Mouse (Mus musculus) midbrain, embryonic 11.5 days (tissue): Measurements from ENCODE around the gene Pou4f1. TPM values are rescaled to one million over a fixed set of nuclear protein-coding genes. Genes with fewer than 3 reads are reported as not detected.

Experiments used
- ATAC-seq: fragments of 200-750 bp; cut with Nextera tagmentation; 2 replicates; pipeline ENCODE4 v1.8.0; 2017; ENCODE audit warnings: moderate TSS enrichment, moderate library complexity; ENCODE audit not compliant: low FRiP score
- DNase-seq: peaks from one replicate; pipeline ENCODE4 v3.0.0; 2015; ENCODE audit warnings: low spot score; ENCODE audit errors: missing footprints
- H3K27ac ChIP-seq: fragments of 300-500 bp; sonication (generic); 2 replicates; pipeline ENCODE4 v1.5.1; 2014; ENCODE audit warnings: low read depth, low read length
- H3K27me3 ChIP-seq: fragments of 300-500 bp; sonication (generic); 2 replicates; pipeline ENCODE4 v1.6.1; 2014; ENCODE audit warnings: mild to moderate bottlenecking, low read length, moderate library complexity, mixed read lengths; ENCODE audit not compliant: control insufficient read depth, insufficient read depth
- H3K36me3 ChIP-seq: fragments of 300-500 bp; sonication (generic); 2 replicates; pipeline ENCODE4 v1.6.1; 2014; ENCODE audit warnings: mild to moderate bottlenecking, low read length, moderate library complexity, mixed read lengths; ENCODE audit not compliant: control insufficient read depth, insufficient read depth
- H3K4me1 ChIP-seq: fragments of 300-500 bp; sonication (generic); 2 replicates; pipeline ENCODE4 v1.6.1; 2014; ENCODE audit warnings: low read length; ENCODE audit not compliant: control insufficient read depth, insufficient read depth
- H3K4me2 ChIP-seq: fragments of 300-500 bp; sonication (generic); 2 replicates; pipeline ENCODE4 v1.6.1; 2014; ENCODE audit warnings: mild to moderate bottlenecking, moderate library complexity
- H3K4me3 ChIP-seq: fragments of 300-500 bp; sonication (generic); 2 replicates; pipeline ENCODE4 v1.5.1; 2014; ENCODE audit warnings: low read depth, low read length
- H3K9ac ChIP-seq: fragments of 300-500 bp; sonication (generic); 2 replicates; pipeline ENCODE4 v1.6.1; 2014; ENCODE audit warnings: low read length
- H3K9me3 ChIP-seq: fragments of 300-500 bp; sonication (generic); 2 replicates; pipeline ENCODE4 v1.6.1; 2016; ENCODE audit warnings: low read length; ENCODE audit not compliant: control insufficient read depth
- WGBS: fragments of 180-500 bp; shearing (Covaris S2); extraction: QIAGEN DNeasy Blood & Tissue Kit; methylation state at CpG from one replicate; pipeline ENCODE4 v1.1.7; 2014; 5-methylcytosine and 5-hydroxymethylcytosine counted together
- polyA plus RNA-seq: library from polyadenylated mRNA; unstranded; fragments of >200 nt; fragmentation: Nextera tagmentation; extraction: Ambion mirVana; gene quantifications from 2 replicates; pipeline ENCODE4 v1.2.1, GENCODE M21; 2014

Pou4f1 gene
- polyA plus RNA-seq, 1 experiment from 2014 or later, result 46.9 TPM

- Histone ChIP-seq H3K27ac (no peak overlapping the region), H3K36me3 (no peaks in the 10 kb centered on the region), H3K4me1 (peaks cover 7% of the 10 kb centered on the region), H3K9me3 (no peaks in the 10 kb centered on the region), H3K4me3 (no peak overlapping the region), H3K27me3 (peaks cover 56% of the 10 kb centered on the region), H3K9ac (no peak overlapping the region), H3K4me2 (peak overlapping the region; percentile 57; the same call in 1 of the 2 replicates)
- peak; percentile 93 for DNase-seq
- ATAC-seq, result no peak
- under 1% methylated on average over 19 of the region's 19 CpGs for WGBS
These were observed 8.9 kb downstream of the Pou4f1 start for GRCm38 (mm10) chr14:104458728-104459512.

- Histone ChIP-seq H3K4me3 (no peak overlapping the region), H3K9ac (no peak overlapping the region), H3K4me1 (peaks cover 7% of the 10 kb centered on the region), H3K9me3 (no peaks in the 10 kb centered on the region), H3K27me3 (peaks cover 49% of the 10 kb centered on the region), H3K4me2 (no peak overlapping the region), H3K36me3 (no peaks in the 10 kb centered on the region), H3K27ac (0 out of 2 replicates have a peak overlapping the region, but pooled peaks have one; percentile 2)
- ATAC-seq (no peak), DNase-seq (peak; percentile 95)
- under 1% methylated on average over 20 of the region's 20 CpGs for WGBS
These were observed 9.7 kb downstream of the Pou4f1 start for GRCm38 (mm10) chr14:104457966-104458710.

DNA sequence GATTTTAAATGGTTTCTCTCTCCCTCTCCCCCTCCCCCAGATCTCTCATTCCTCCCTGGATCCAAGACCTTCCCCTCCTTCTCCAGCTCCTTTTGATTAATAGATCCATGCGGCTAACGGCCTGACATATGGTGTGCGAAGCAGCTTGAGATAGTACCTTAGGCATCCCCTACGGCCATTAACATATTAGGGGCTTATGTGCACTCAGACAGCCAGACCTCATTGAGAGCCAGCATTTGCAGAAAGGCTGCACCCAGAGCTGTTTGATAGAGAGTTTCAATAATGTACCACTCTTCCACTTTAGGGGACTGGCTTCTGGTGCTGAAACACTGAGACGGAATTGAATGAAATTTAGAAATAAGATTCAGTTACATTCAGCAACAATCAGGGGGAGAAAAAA is 10.8 kb downstream of the Pou4f1 start:
- Histone ChIP-seq H3K27ac (no peak overlapping the region), H3K4me3 (no peak overlapping the region), H3K4me2 (no peak overlapping the region), H3K9me3 (no peaks in the 10 kb centered on the region), H3K4me1 (peaks cover 7% of the 10 kb centered on the region), H3K36me3 (no peaks in the 10 kb centered on the region), H3K9ac (no peak overlapping the region), H3K27me3 (peaks cover 45% of the 10 kb centered on the region)
- DNase-seq, result peak; percentile 96
- ATAC-seq, result peak; percentile 33
- 0% methylated on average over 5 of the region's 5 CpGs for WGBS

- Histone ChIP-seq H3K4me3 (no peak overlapping the region), H3K4me2 (no peak overlapping the region), H3K36me3 (no peaks in the 10 kb centered on the region), H3K27ac (no peak overlapping the region), H3K9me3 (no peaks in the 10 kb centered on the region), H3K27me3 (peaks cover 26% of the 10 kb centered on the region), H3K4me1 (no peaks in the 10 kb centered on the region), H3K9ac (no peak overlapping the region)
- WGBS, result 10% methylated on average over 4 of the region's 4 CpGs
- no peak for ATAC-seq
- DNase-seq, result peak; percentile 96
These were observed 14.0 kb downstream of the Pou4f1 start for GRCm38 (mm10) chr14:104453824-104454223.

GRCm38 (mm10) chr14:104434293-104434692 is 33.5 kb downstream of the Pou4f1 start:
- Histone ChIP-seq H3K27me3 (no peaks in the 10 kb centered on the region), H3K4me1 (no peaks in the 10 kb centered on the region), H3K4me2 (no peak overlapping the region), H3K27ac (no peak overlapping the region), H3K36me3 (no peaks in the 10 kb centered on the region), H3K4me3 (no peak overlapping the region), H3K9me3 (no peaks in the 10 kb centered on the region), H3K9ac (no peak overlapping the region)
- 66% methylated on average over 2 of the region's 2 CpGs for WGBS
- no peak for ATAC-seq
- DNase-seq, result no peak

- H3K27ac ChIP-seq, result no peak overlapping the region
- no peaks in the 10 kb centered on the region for H3K9me3 ChIP-seq
- no peaks in the 10 kb centered on the region for H3K4me1 ChIP-seq
- H3K9ac ChIP-seq, result no peak overlapping the region
- no peaks in the 10 kb centered on the region for H3K36me3 ChIP-seq
- no peak overlapping the region for H3K4me2 ChIP-seq
- no peaks in the 10 kb centered on the region for H3K27me3 ChIP-seq
- no peak for ATAC-seq
- no peak for DNase-seq
- WGBS, result 90% methylated on average over 4 of the region's 4 CpGs
- H3K4me3 ChIP-seq, result no peak overlapping the region
These were observed 37.0 kb downstream of the Pou4f1 start for GRCm38 (mm10) chr14:104430819-104431218.

DNA sequence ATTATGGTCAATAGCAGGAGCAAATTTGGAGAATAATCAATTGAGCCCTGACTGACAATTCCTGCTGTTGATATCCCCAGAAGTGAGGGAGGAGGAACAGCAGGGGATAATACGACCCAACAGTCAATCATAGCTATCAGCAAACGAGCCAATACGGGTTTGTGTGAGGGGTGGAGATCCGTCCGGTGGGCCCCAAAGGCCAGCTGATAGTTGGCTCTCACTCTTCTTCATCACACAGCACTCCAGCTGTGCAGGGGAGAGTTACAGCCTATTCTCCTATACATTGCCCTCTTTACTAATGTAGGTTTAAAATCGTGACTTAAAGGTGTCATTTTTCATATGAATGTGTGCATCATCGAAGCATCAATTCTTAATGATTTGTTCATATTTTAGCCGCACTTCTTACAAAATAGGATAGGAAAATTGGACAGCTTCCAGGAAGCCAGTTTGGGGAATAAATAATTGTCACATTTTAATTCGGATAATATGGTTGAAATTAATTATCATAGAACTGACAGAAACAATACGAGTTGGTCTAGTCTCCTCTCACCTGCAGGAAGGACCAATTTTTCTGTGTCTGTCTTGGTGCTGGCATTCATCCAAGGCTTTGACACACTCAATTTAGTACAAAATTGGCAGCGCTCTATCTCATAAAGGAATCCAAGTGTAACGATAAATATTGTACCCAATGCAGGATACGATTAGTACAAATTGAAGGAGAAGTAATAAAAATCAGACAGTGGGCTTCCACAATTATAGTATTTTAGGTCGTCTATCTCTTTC is 43.9 kb downstream of the Pou4f1 start:
- 85% methylated on average over 14 of the region's 14 CpGs for WGBS
- Histone ChIP-seq H3K4me2 (no peak overlapping the region), H3K9me3 (no peaks in the 10 kb centered on the region), H3K4me1 (no peaks in the 10 kb centered on the region), H3K27ac (no peak overlapping the region), H3K9ac (no peak overlapping the region), H3K27me3 (no peaks in the 10 kb centered on the region), H3K36me3 (no peaks in the 10 kb centered on the region), H3K4me3 (no peak overlapping the region)
- no peak for DNase-seq
- no peak for ATAC-seq
